Mouse (Mus musculus) left cerebral cortex, adult 8-10 months (tissue): Measurements from ENCODE around the gene 1700017D01Rik. TPM values are rescaled to one million over a fixed set of nuclear protein-coding genes. Genes with fewer than 3 reads are reported as not detected.
"Not testable (repeated sequence)": the region's sequence is repeated elsewhere in the genome, so short reads cannot be mapped to it uniquely, and the experiment has no call there.

Experiments used
- DNase-seq, 2 experiments: peaks; one replicate each; pipeline ENCODE4 v3.0.0; 2022; ENCODE audit warnings: low spot score in 2 of 2
- total RNA-seq, 4 experiments: library from RNA; stranded (reverse); gene quantifications; 2 replicates each; pipeline ENCODE4 v1.2.4; 2022

1700017D01Rik gene
- total RNA-seq = not detected

DNA sequence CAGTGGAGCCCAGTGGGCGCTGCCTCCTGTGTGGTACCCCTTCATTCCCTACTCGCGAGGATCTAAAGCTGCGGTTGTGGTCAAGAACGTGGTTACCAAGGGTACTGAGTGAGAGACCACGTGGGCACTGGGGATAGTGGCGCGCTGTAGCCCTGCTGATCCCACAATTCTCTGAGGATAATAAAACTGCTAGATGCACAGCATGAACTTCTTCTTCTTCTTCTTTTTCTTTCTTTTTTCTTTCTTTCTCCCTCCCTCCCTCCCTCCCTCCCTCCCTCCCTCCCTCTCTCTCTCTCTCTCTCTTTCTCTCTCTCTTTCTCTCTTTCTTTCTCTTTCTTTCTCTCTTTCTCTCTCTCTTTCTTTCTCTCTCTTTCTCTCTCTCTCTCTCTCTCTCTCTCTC is at the start of gene 1700017D01Rik:
TSS of gene 1700017D01Rik (minus strand) at position 101 of the 400 bp plus-strand sequence.
- DNase-seq = not testable (repeated sequence)

GRCm38 (mm10) chr19:11177464-11177863 is 46.8 kb upstream of the 1700017D01Rik start:
- no peak for DNase-seq

DNA sequence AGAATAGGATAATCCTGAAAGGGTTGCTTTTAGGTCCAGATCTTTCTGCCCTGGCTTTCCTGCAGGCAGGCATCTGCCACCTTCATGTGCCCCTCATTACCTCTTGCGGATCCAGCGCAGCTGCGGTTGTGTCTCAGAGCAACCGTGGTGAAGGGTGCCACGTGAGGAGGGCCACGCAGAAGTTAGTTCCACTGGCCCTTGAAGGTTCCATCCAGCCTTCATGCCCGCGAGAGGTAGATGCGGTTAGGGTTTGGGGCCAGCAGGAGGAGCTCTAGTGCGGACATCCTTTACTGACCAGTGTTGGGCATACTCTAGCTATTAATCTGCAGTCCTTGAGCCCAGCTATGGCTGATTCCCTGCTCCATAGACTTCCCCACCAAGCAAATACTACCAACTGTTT is 34.5 kb upstream of the 1700017D01Rik start, which contains the start of gene 1700025F22Rik:
TSS of gene 1700025F22Rik (minus strand) at position 149 of the 400 bp plus-strand sequence.
- no peak for DNase-seq

- DNase-seq = not testable (repeated sequence)
These were observed 27.2 kb upstream of the 1700017D01Rik start for GRCm38 (mm10) chr19:11157890-11158289.

DNA sequence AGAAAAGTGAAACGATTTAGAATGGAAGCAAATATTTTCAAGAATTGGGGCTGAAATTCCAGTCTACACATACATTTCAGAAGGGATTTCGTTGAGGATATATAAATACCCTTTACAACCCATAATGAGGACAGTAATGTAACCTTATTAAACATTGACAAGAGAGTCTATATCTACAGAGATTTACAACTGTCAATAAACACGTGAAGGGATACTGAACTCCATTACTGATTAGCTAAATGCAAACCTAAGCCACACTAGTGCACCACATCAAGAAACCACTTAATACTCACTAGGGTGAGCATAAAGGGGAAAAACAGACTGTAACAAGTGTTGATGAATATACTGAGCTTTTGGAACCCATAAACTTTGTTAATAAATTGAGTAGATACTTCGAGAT is 4.7 kb upstream of the 1700017D01Rik start:
- no peak for DNase-seq

DNA sequence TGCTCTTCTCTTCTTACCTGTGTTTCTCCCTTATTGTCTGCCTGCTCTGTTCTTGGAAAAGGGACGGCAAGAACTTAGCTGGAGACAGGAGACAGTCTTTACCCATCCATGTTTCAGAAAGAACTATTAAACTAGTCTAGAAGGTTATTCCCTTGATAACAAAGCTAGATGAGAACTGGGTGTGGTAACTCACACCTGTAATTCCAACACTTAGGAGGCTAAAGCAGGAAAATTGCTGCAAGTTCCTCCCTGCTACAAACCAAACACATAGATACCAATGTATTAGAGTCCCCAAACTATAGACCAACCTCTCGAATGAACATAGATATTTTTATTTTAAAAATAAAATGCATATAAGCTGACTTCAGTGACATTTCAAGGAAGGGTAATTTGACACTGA is 4.2 kb upstream of the 1700017D01Rik start:
- DNase-seq = no peak

DNA sequence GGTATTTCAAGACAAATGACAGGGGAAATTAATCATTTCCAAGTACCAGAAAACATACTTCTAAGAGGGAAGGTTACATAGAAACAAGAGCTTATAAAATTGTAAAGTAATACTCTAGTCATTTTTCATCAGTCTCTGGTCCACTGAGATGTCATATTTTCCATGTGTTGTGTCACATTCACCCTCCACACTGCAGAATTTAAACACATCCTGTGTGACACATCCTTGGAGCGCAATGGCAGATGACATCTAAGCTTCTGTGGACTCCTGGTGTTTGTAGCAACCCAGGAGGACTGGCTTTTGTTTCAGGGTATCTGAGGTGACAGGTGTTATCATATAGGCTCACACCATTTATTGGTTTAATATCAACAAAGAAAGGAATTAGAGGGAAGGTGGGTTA is 974 bp downstream of the 1700017D01Rik start:
- no peak for DNase-seq

GRCm38 (mm10) chr19:11121016-11121420 is 9.7 kb downstream of the 1700017D01Rik start:
- DNase-seq = not testable (repeated sequence)

DNA sequence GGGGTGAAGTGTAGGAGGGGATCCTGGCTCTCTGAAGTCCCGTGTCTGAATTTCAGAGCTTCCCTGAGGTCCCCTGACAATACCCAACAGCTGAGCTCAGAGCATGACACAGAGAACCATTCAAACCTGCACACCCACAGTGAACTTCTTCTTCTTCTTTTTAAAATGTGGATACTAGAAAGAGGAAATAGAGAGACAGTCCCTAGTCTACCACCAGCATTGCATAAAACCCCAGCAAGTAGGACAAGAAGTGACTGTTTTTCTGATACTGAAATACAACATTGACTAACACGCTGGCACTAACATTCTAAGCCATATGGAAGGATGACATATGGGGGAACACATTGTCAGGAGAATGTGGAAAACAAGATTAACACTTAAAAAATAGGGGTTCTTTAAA is 11.3 kb downstream of the 1700017D01Rik start:
- DNase-seq = no peak

DNA sequence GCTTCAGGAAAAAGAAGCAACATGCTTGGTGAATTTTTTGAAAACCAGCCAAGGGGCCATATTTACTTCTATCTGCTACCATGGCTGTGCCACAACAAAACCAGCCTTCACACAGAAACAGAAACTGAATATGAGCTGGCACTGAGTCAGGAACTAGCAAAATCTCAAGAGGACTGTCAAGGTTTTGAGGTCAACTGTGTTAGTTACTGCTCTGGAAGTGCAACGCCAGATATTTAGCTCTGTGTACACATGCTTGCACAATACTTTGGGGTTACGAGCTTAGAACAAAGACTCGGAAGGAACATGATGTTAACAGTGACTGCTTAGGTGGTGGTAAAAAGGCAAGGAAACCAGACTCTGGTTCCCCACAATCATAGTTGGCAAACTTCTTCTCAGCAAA is 22.9 kb downstream of the 1700017D01Rik start:
- DNase-seq = no peak

GRCm38 (mm10) chr19:11101880-11102279 is 28.8 kb downstream of the 1700017D01Rik start:
- no peak for DNase-seq

DNA sequence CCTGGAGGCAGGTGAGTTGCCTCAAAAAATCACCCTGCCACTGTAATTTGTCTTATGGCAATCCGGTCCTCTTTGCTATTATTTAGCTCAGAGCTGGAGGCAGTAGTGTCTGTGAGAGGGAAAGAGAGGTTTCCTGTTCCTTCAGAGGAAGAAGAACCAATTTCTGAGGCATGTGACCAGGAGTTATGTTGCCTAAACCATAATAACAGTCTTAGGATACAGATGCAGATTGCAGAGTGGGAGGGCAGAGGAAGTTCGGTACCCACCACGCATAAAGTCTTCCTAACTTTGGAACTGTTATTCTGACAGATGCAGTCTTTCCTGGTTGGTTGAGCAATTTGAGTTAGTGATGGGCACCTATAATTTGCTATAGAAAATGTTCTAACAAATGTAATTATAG is 32.3 kb downstream of the 1700017D01Rik start:
- no peak for DNase-seq

GRCm38 (mm10) chr19:11092131-11092530 is 38.5 kb downstream of the 1700017D01Rik start:
- not testable (repeated sequence) for DNase-seq

DNA sequence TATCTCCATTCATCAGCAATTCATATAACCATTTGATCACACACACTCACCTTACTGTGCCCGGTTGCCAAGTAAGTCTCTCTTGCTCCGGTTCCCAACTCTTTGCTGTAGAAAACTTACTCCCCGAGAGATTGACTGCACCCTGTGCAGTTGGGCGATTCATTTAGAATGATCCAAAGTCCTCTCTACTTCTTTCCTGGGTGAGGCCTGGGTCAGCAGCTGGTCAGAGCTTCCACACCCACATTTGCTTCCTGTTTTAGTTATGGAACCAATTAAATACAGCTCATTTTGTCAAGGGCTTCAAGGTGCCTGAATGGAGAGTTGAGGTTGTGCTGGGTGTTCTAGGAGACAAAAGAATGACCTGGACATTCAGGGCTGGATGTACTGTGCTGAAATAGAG is 49.7 kb downstream of the 1700017D01Rik start, which contains the start of gene Ms4a8a:
TSS of gene Ms4a8a (minus strand) at position 169 of the 400 bp plus-strand sequence.
- DNase-seq = no peak

GRCm38 (mm10) chr19:11070364-11070763 is 60.3 kb downstream of the 1700017D01Rik start:
- DNase-seq = no peak

DNA sequence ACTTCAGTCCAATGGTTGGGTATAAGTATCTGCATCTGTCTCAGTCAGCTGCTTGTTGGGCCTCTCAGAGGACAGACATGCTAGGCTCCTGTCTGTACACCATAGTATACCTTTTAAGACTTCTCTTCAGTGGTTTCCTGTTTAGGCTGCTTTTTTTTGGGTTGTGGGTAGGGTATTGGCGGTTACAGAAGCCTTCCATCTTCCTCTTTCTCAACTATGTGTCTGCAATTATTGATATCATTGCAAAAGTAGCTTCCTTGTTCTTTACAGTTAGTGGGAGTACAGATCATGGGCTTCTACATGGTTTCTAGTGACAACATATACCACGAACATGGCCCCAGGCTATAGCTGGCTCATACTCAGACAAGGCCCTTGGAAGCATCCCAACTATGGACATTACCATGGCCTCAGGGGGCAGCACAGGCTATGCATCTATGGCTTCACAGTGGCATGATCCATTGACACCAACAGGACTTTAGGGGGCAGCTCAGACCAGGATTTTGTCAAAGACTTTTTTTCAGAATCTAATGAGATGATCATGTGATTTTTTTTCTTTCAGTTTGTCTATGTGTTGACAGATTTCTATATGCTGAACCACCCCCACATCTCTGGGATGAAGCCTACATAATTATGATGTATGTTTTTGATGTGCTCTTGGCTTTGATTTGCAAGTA is 65.3 kb downstream of the 1700017D01Rik start:
- no peak for DNase-seq

GRCm38 (mm10) chr19:11060900-11061299 is 69.8 kb downstream of the 1700017D01Rik start:
- no peak for DNase-seq

DNA sequence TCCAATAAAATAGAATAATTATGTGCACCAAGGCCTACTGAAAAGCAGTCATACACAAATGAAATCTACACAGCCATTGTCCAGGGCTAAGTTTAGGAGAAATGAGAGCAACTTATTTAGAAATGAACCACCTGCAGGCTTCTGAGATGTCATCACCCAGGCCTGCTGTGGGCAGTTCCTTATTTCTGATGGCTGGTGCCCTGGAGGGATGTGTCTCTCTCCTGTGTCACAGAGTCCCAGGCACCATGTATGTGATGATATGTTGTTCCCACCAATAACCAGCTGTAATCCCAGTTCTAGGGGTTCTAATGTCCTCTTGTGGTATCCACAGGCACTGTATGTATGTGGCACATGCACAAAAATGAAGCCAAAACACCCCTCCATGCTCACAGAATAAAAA is 70.7 kb downstream of the 1700017D01Rik start:
- DNase-seq = no peak

DNA sequence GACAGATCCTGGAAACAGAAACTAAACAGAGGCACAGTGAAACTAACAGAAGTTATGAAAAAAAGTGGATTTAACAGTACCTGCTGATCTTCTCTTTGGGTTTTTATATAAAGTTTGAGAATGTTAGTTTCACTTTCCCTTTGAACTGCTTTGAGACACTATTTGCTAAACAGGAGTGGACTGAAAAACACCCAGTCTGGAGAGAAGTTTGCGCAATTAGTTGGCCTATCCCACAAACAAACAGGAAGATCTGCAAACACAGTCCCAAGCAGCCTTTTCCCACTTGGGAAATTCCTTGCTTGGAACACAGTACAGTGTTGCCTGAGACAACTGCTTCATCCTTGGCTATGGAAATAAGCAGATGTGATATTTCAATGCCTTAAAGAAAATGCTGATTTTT is 75.0 kb downstream of the 1700017D01Rik start:
- not testable (repeated sequence) for DNase-seq

- DNase-seq = no peak
These were observed 77.4 kb downstream of the 1700017D01Rik start for GRCm38 (mm10) chr19:11053277-11053676.

DNA sequence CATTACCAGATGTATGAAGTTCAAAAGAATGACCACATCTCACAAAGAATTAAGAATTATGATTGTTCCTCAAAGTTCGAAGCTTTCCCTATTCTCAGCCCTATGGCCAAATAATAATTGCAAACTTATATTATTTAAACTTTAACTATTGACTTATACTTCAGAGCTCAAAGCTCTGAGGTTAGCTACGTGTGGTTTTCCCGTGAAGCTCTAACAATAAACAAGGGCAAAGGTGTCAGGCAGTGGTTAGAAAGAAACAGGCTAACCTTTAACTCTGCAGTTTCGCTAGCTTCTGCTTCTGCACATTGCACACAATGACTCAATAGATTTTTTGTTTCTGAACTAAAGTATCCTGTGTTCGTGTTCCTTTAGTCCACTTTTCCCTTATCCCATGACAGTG is 77.8 kb downstream of the 1700017D01Rik start:
- no peak for DNase-seq

DNA sequence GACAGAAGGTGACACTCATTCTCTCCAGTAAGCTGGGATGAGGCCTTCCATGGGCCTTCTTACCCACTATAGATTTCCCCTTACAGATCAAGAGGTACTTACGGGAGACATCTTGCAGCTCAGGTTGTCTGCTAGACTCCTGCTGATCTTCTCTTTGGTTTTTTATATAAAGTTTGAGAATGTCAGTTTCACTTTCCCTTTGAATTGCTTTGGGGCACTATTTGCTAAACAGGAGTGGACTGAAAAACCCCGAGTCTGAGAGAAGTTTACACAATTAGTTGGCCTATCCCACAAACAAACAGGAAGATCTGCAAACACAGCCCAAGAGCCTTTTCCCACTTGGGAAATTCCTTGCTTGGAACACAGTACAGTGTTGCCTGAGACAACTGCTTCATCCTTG is 80.4 kb downstream of the 1700017D01Rik start:
- DNase-seq = no peak

DNA sequence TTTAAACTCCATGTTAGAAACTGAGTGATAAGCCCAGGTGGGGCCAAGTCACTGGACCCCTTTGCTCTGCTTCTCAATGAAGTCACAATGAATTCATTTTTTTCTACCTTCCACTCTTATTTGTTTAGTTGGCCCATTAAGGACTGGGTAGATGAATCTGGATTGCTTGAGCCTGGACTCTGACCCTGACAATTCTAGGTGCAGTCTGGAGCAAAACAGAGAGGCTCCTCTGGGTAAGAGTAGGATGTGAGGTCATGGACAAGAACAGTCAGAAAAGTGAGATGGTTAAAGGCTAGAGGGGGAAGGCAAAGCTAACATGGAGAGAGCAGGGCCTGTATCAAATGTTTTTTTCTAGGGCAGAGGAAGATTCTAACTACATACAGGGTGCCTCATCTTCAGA is 81.2 kb downstream of the 1700017D01Rik start:
- DNase-seq = no peak
